ENCODE assay signal across 26 mouse cellular contexts in the genomic region with DNA sequence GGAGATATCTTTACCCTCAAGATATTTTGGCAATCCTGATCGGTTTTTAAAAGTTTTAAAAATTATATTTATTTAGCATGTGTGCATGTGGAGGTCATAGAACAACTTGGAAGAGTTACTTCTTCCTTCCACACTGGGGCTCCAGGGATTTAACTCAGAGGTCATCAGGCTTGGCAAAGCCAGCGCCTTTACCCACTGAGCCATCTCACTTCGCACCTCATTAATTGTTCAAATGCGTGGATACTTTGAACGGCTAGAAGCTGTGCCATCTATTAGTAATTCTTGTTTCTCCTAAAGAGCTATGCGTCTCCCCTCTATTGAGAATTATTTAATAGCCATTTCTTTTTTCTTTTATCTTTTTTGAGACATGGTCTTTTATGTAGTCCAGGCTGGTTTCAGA. TPM values are rescaled to one million over a fixed set of nuclear protein-coding genes. Genes with fewer than 3 reads are reported as not detected.
DNase-seq lines count a peak whose midpoint lies in the region; TF ChIP-seq lines count a peak whose summit lies in the region.
"Had no signal": no experiment of that assay in that cellular context is flagged by ENCODE, and none has a peak within 500 bp of the region (broad histone marks: within the 10 kb centered on the region; RNA-seq: fewer than 3 reads in every experiment).

No protein-coding gene starts in this region.

- no peaks in the 10 kb centered on the region for H3K9me3 ChIP-seq in embryonic facial prominence, embryonic 10.5 days
- H3K9me3 ChIP-seq: embryonic facial prominence, embryonic 13.5 days; forebrain, embryonic 10.5 days; forebrain, embryonic 13.5 days; heart, embryonic 10.5 days; heart, embryonic 13.5 days had no signal

- H3K27me3 ChIP-seq in embryonic facial prominence, embryonic 10.5 days (replicated peaks; ENCODE audit: low read depth, poor library complexity, severe bottlenecking) = no peaks in the 10 kb centered on the region
- H3K27me3 ChIP-seq: CH12.LX; embryonic facial prominence, embryonic 13.5 days; forebrain, embryonic 13.5 days; heart, embryonic 13.5 days had no signal

- no peak overlapping the region for H3K4me3 ChIP-seq in lung, adult 2 months (replicated peaks; ENCODE audit: extremely low read depth, low read depth, low read length)
- H3K4me3 ChIP-seq in embryonic facial prominence, embryonic 10.5 days = no peak overlapping the region
- H3K4me3 ChIP-seq: embryonic facial prominence, embryonic 13.5 days; erythroblast, embryonic 14.5 days; forebrain, embryonic 10.5 days; forebrain, embryonic 13.5 days; heart, adult 2 months; heart, embryonic 10.5 days; heart, embryonic 13.5 days had no signal

- peaks cover 17% of the 10 kb centered on the region for H3K36me3 ChIP-seq in embryonic facial prominence, embryonic 10.5 days (replicated peaks)

- H3K4me1 ChIP-seq in lung, adult 2 months (ENCODE audit: control insufficient read depth, insufficient read depth, low read length) = no peaks in the 10 kb centered on the region; the same call in 1 of the 2 replicates
- no peaks in the 10 kb centered on the region for H3K4me1 ChIP-seq in embryonic facial prominence, embryonic 10.5 days
- H3K4me1 ChIP-seq: embryonic facial prominence, embryonic 13.5 days; forebrain, embryonic 10.5 days; forebrain, embryonic 13.5 days; heart, embryonic 10.5 days; heart, embryonic 13.5 days had no signal

- no peak for TF ChIP-seq CTCF in lung, adult 2 months (IDR thresholded peaks at IDR 0.05; ENCODE audit: insufficient read depth, low read length)

- 63% methylated on average over 6 of the region's 6 CpGs for WGBS in lung, adult 2 months
- 88% methylated on average over 6 of the region's 6 CpGs for WGBS in embryonic facial prominence, embryonic 10.5 days

- no peak overlapping the region for H3K27ac ChIP-seq in embryonic facial prominence, embryonic 10.5 days (replicated peaks)
- H3K27ac ChIP-seq: embryonic facial prominence, embryonic 13.5 days; forebrain, embryonic 10.5 days; forebrain, embryonic 13.5 days; heart, adult 2 months; heart, embryonic 10.5 days; heart, embryonic 13.5 days; hindbrain, embryonic 14.5 days had no signal

- TF ChIP-seq POLR2A in lung, adult 2 months (IDR thresholded peaks at IDR 0.05; ENCODE audit: borderline replicate concordance, extremely low read depth, low read depth, low read length) = no peak

- peak; percentile 26 for DNase-seq in adrenal gland, postnatal 10 days
- no peak for DNase-seq in adrenal gland, adult 8-10 months
- peak; percentile 20 to 36 for DNase-seq in lung, adult 18-20 months
- no peak for DNase-seq in lung, adult 2 months
- DNase-seq in lung, postnatal 14 days = peak; percentile 41
- peak; percentile 37 to 68 for DNase-seq in lung, postnatal 4 days
- no peak for DNase-seq in embryonic facial prominence, embryonic 10.5 days (ENCODE audit: low spot score)
- no peak for DNase-seq in MN1 (ENCODE audit: low spot score)
- DNase-seq: adrenal gland, adult 2 months; adrenal gland, postnatal 36 days; cerebellum, adult 18-20 months; cerebellum, adult 9-10 months; cerebellum, postnatal 14 days; gastrocnemius, postnatal 10 days; gastrocnemius, postnatal 36 days; heart, adult 2 months; heart, postnatal 14 days; heart, postnatal 4 days had no signal

RNA-seq across cellular contexts. Expression of a gene that starts 24.5 kb away (rescaled TPM):
- total RNA-seq in adrenal gland, postnatal 10 days (2021) = 100 to 1,000 TPM; 107 to 125 TPM
- 100 to 1,000 TPM in 2 of 4 experiments, 10 to 100 TPM in 2; 93.5 to 138 (median 115) TPM for total RNA-seq in adrenal gland, adult 8-10 months (2022)
- polyA plus RNA-seq in lung, adult 2 months (2012; rRNA removed) = 23.1 and 33.9 TPM in 2 replicates
- 35.5 and 39.4 TPM in 2 replicates for polyA plus RNA-seq in embryonic facial prominence, embryonic 10.5 days (2016; fragmentation: Nextera tagmentation; extraction: Ambion mirVana)

RNA-seq across cellular contexts. Expression of a gene that starts 52.1 kb away (rescaled TPM):
- total RNA-seq in adrenal gland, postnatal 10 days (2021) = 10 to 100 TPM; 42.4 to 49.2 TPM
- 10 to 100 TPM; 36.1 to 56.6 (median 44.8) TPM for total RNA-seq in adrenal gland, adult 8-10 months (2022)
- polyA plus RNA-seq in lung, adult 2 months (2012; rRNA removed) = 42.7 and 73.7 TPM in 2 replicates
- polyA plus RNA-seq in embryonic facial prominence, embryonic 10.5 days (2016; fragmentation: Nextera tagmentation; extraction: Ambion mirVana) = 352 and 375 TPM in 2 replicates

RNA-seq across cellular contexts. Expression of a gene that starts 52.3 kb away (rescaled TPM):
- total RNA-seq in adrenal gland, postnatal 10 days (2021) = 10 to 100 TPM; 64.2 to 75.0 TPM
- total RNA-seq in adrenal gland, adult 8-10 months (2022) = 100 to 1,000 TPM in 1 of 4 experiments, 10 to 100 TPM in 3; 71.9 to 117 (median 88.3) TPM
- 8.2 and 8.5 TPM in 2 replicates for polyA plus RNA-seq in lung, adult 2 months (2012; rRNA removed)
- polyA plus RNA-seq in embryonic facial prominence, embryonic 10.5 days (2016; fragmentation: Nextera tagmentation; extraction: Ambion mirVana) = 532 and 553 TPM in 2 replicates

Comparison
In these comparisons a context has a peak if more than half of its experiments do, and no peak if none do; other contexts are left out.
1. DNase-seq: peak in adrenal gland, postnatal 10 days (single experiment), lung, adult 18-20 months (2 of 2), lung, postnatal 14 days (single experiment) and lung, postnatal 4 days (2 of 2); none in adrenal gland, adult 8-10 months (single experiment), lung, adult 2 months (single experiment), embryonic facial prominence, embryonic 10.5 days (single experiment) and MN1 (single experiment).